Comparison of ENCODE assay signal across 8 mouse cellular contexts in the genomic region with DNA sequence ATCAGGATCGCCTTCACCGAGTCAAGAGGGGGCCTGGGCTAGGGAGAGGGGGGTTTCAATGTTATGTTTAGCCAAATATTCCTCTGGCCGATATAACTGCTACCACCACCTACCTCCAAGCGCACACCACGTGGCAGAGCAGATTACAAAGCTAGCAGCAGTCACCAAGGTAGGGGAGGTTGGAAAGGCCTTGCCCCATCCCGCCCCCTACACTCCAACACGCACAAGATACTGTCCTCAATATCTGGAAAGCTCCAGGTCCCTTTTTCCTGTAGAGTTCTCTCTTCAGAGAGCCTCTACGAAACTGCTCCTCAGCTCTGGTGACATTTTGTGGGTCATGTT.
A peak's percentile ranks its signal among the peaks of the same experiment; 100 is the strongest.
DNase-seq lines count a peak whose midpoint lies in the region; ATAC-seq lines count a peak whose summit lies in the region.

No protein-coding gene starts in this region.

- 4% methylated on average over 8 of the region's 8 CpGs for WGBS in forebrain, embryonic 15.5 days
- 5% methylated on average over 8 of the region's 8 CpGs for WGBS in liver, embryonic 16.5 days (ENCODE audit: insufficient replicate concordance)

- ATAC-seq in erythroblast, adult 5-6 weeks (replicated peaks; ENCODE audit: low FRiP score, poor library complexity, severe bottlenecking) = no peak
- peak; percentile 33 for ATAC-seq in CD4-positive, CD25-positive, alpha-beta regulatory T cell, adult 4 months
- ATAC-seq in forebrain, embryonic 15.5 days (replicated peaks) = no peak
- peak; percentile 25 for ATAC-seq in liver, embryonic 16.5 days (ENCODE audit: low read depth)

- no peaks in the 10 kb centered on the region for H3K36me3 ChIP-seq in erythroblast, embryonic 14.5 days (ENCODE audit: control insufficient read depth)
- no peaks in the 10 kb centered on the region for H3K36me3 ChIP-seq in forebrain, embryonic 15.5 days
- no peaks in the 10 kb centered on the region for H3K36me3 ChIP-seq in liver, embryonic 16.5 days (ENCODE audit: control insufficient read depth, insufficient read depth)

- peak overlapping the region; percentile 20; the same call in 1 of the 2 replicates for H3K9ac ChIP-seq in forebrain, embryonic 15.5 days (replicated peaks)
- H3K9ac ChIP-seq in liver, embryonic 16.5 days (ENCODE audit: low read depth, low read length) = 0 out of 2 replicates have a peak overlapping the region, but pooled peaks have one; percentile 6

- DNase-seq in T-cell, adult 2 months (ENCODE audit: low spot score) = no peak
- no peak for DNase-seq in cerebellum, adult 8-10 months
- no peak for DNase-seq in embryo, embryonic 9.5 days (ENCODE audit: extremely low spot score)

- no peaks in the 10 kb centered on the region for H3K27me3 ChIP-seq in erythroblast, embryonic 14.5 days (ENCODE audit: control insufficient read depth)
- no peaks in the 10 kb centered on the region for H3K27me3 ChIP-seq in forebrain, embryonic 15.5 days
- no peaks in the 10 kb centered on the region for H3K27me3 ChIP-seq in liver, embryonic 16.5 days (ENCODE audit: control insufficient read depth, insufficient read depth, low read depth, low read length)

- peaks cover 21% of the 10 kb centered on the region for H3K4me1 ChIP-seq in erythroblast, embryonic 14.5 days (ENCODE audit: control insufficient read depth)
- H3K4me1 ChIP-seq in forebrain, embryonic 15.5 days = peaks cover 45% of the 10 kb centered on the region
- H3K4me1 ChIP-seq in liver, embryonic 16.5 days (ENCODE audit: control insufficient read depth, low read depth, low read length) = peaks cover 19% of the 10 kb centered on the region

- H3K4me3 ChIP-seq in erythroblast, embryonic 14.5 days (replicated peaks) = peak overlapping the region; percentile 58
- peak overlapping the region; percentile 40 for H3K4me3 ChIP-seq in forebrain, embryonic 15.5 days
- H3K4me3 ChIP-seq in liver, embryonic 16.5 days (ENCODE audit: low read depth, low read length) = peak overlapping the region; percentile 51

- H3K9me3 ChIP-seq in erythroblast, embryonic 14.5 days (ENCODE audit: control insufficient read depth, low read length) = no peaks in the 10 kb centered on the region
- H3K9me3 ChIP-seq in forebrain, embryonic 15.5 days = no peaks in the 10 kb centered on the region
- no peaks in the 10 kb centered on the region for H3K9me3 ChIP-seq in liver, embryonic 16.5 days (replicated peaks; ENCODE audit: control insufficient read depth, low read length)

- H3K27ac ChIP-seq in forebrain, embryonic 15.5 days (replicated peaks) = peak overlapping the region; percentile 96
- no peak overlapping the region for H3K27ac ChIP-seq in liver, embryonic 16.5 days (ENCODE audit: low read length)

- peak overlapping the region; percentile 52 for H3K4me2 ChIP-seq in forebrain, embryonic 15.5 days (replicated peaks)
- H3K4me2 ChIP-seq in liver, embryonic 16.5 days (ENCODE audit: low read depth, low read length) = peak overlapping the region; percentile 58

Comparison
In these comparisons a context has a peak if more than half of its experiments do, and no peak if none do; other contexts are left out.
1. ATAC-seq: peak in CD4-positive, CD25-positive, alpha-beta regulatory T cell, adult 4 months (single experiment) and liver, embryonic 16.5 days (single experiment); none in erythroblast, adult 5-6 weeks (single experiment) and forebrain, embryonic 15.5 days (single experiment).
2. Peak in every context shown above with its lines, with median percentiles within 50 percentile points of each other: H3K4me3 ChIP-seq.